Mouse (Mus musculus): ENCODE measurements around the gene Mecr.

Mecr gene

GRCm38 (mm10) chr4:131836351-131836881 lies 6.9 kb upstream of the Mecr start:
- peak; percentile 62 to 68 for DNase-seq (ENCODE audit: low spot score in 2 of 2)

- peak; percentile 39 to 68 for DNase-seq (ENCODE audit: low spot score in 2 of 2)
Measured at GRCm38 (mm10) chr4:131836891-131837491, 6.3 kb upstream of the Mecr start.

- DNase-seq (ENCODE audit: low spot score in 2 of 2) = peak; percentile 92 to 95
Measured at GRCm38 (mm10) chr4:131837872-131838524, 5.3 kb upstream of the Mecr start, which contains the start of gene Ptpru. Ptpru (minus strand) TSS chr4:131838288.

- DNase-seq (ENCODE audit: low spot score in 2 of 2) = no peak
Measured at GRCm38 (mm10) chr4:131845991-131846778, 2.9 kb downstream of the Mecr start.

GRCm38 (mm10) chr4:131848082-131848481 lies 4.8 kb downstream of the Mecr start:
- no peak for DNase-seq (ENCODE audit: low spot score in 2 of 2)

GRCm38 (mm10) chr4:131849986-131850638 lies 6.8 kb downstream of the Mecr start:
- peak; percentile 27 to 58 for DNase-seq (ENCODE audit: low spot score in 2 of 2)

- no peak for DNase-seq (ENCODE audit: low spot score in 2 of 2)
Measured at GRCm38 (mm10) chr4:131854950-131855349, 11.7 kb downstream of the Mecr start.

GRCm38 (mm10) chr4:131860492-131861340 lies 17.4 kb downstream of the Mecr start:
- peak; percentile 65 to 75 for DNase-seq (ENCODE audit: low spot score in 2 of 2)

GRCm38 (mm10) chr4:131861341-131861739 lies 18.1 kb downstream of the Mecr start:
- DNase-seq (ENCODE audit: low spot score in 2 of 2) = no peak

- no peak for DNase-seq (ENCODE audit: low spot score in 2 of 2)
Measured at GRCm38 (mm10) chr4:131872672-131873292, 29.5 kb downstream of the Mecr start.

GRCm38 (mm10) chr4:131873293-131874168 lies 30.3 kb downstream of the Mecr start, which contains the start of gene Srsf4:
Srsf4 (plus strand) TSS chr4:131873617.
- peak; percentile 87 to 93 for DNase-seq (ENCODE audit: low spot score in 2 of 2)

- DNase-seq (ENCODE audit: low spot score in 2 of 2) = no peak
Measured at GRCm38 (mm10) chr4:131874169-131874536, 30.9 kb downstream of the Mecr start.

- DNase-seq (ENCODE audit: low spot score in 2 of 2) = no peak
Measured at GRCm38 (mm10) chr4:131874567-131874966, 31.3 kb downstream of the Mecr start.

GRCm38 (mm10) chr4:131875242-131875641 lies 32.0 kb downstream of the Mecr start:
- DNase-seq (ENCODE audit: low spot score in 2 of 2) = no peak

- DNase-seq (ENCODE audit: low spot score in 2 of 2) = no peak
Measured at GRCm38 (mm10) chr4:131876836-131877235, 33.6 kb downstream of the Mecr start.

- no peak for DNase-seq (ENCODE audit: low spot score in 2 of 2)
Measured at GRCm38 (mm10) chr4:131879692-131880091, 36.4 kb downstream of the Mecr start.

- no peak for DNase-seq (ENCODE audit: low spot score in 2 of 2)
Measured at GRCm38 (mm10) chr4:131881306-131881705, 38.0 kb downstream of the Mecr start.

- DNase-seq (ENCODE audit: low spot score in 2 of 2) = no peak
Measured at GRCm38 (mm10) chr4:131883571-131883970, 40.3 kb downstream of the Mecr start.

- no peak for DNase-seq (ENCODE audit: low spot score in 2 of 2)
Measured at GRCm38 (mm10) chr4:131885376-131885775, 42.1 kb downstream of the Mecr start.

Measured in urinary bladder, postnatal 36 days (tissue).